Mouse (Mus musculus) liver, postnatal 0 days (tissue): ENCODE data around the gene Ripply3.

ENCODE experiments used
- CTCF ChIP-seq: sonication (generic); IDR thresholded peaks from 2 replicates; pipeline ENCODE4 v1.5.1; 2016; ENCODE audit warnings: antibody characterized with exemption, low read depth
- EP300 ChIP-seq: IDR thresholded peaks from 2 replicates; pipeline ENCODE4 v1.6.1; 2016; ENCODE audit warnings: antibody characterized with exemption, low read depth, mild to moderate bottlenecking

DNA sequence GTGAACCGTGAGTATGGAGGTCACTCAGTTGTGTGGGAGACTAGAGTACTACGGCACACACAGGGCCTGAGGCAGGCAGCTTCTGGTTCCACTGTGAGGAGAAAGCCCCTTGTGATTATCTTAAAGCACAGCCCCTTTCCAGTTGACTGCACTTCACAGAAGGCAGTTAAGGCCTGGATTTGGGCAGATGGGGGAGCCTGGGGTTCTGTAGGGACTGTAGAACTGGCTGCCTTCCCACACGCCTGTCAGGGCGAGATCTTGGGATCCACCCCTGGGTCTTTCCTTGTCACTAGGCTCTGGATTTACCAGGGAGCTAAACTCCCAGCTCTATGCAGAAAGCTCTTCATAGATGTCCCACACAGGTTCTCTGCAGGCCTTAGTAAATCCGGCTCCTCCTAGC, 2.2 kb downstream of the Ripply3 start:
- no peak for TF ChIP-seq CTCF
- TF ChIP-seq EP300, result no peak
